Mouse (Mus musculus): ENCODE measurements at regions not wholly inside any gene's neighbourhood (a gene's known extent, or its start where the extent isn't known, plus 50 kb on each side); places are given as distances from the start of the nearest gene placed in this dataset.

DNA sequence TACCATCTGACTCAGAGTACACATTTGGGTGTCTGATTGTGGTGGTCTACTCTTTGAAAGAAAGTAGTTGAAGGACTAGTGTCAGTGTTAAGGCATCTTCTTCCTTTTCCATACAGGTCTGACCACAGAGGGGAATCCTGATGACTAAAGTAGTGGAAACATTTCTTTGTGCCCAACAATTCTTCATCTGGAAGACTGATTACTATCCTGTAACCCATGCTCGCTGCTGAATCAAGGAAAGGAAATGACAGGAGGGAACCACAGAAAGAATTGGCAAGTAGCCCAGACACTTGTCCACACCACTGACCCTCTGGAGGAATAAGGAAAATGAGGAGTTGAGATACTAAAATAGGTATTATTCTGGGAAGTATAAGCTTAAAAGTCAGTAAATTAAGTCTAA lies 162.3 kb downstream of the 4933402N22Rik start:
- no peaks in the 10 kb centered on the region for H3K36me3 ChIP-seq (ENCODE audit: control insufficient read depth, insufficient read depth, low read length)
- no peaks in the 10 kb centered on the region for H3K27me3 ChIP-seq (replicated peaks; ENCODE audit: control insufficient read depth, insufficient read depth, low read length)
- no peak overlapping the region for H3K9ac ChIP-seq (ENCODE audit: low read length)
- no peak for DNase-seq (ENCODE audit: low spot score)
- no peak overlapping the region for H3K27ac ChIP-seq (ENCODE audit: low read depth)
- no peaks in the 10 kb centered on the region for H3K9me3 ChIP-seq (ENCODE audit: control insufficient read depth, low read length)
- no peak overlapping the region for H3K4me2 ChIP-seq (ENCODE audit: low read length)
- H3K4me1 ChIP-seq (replicated peaks; ENCODE audit: control insufficient read depth, insufficient read depth, low read length): no peaks in the 10 kb centered on the region
- no peak for ATAC-seq (replicated peaks; ENCODE audit: low FRiP score, low TSS enrichment, low read depth)
- no peak overlapping the region for H3K4me3 ChIP-seq (ENCODE audit: low read depth, low read length)
- WGBS: 46% methylated on average over 1 of the region's 1 CpGs

DNA sequence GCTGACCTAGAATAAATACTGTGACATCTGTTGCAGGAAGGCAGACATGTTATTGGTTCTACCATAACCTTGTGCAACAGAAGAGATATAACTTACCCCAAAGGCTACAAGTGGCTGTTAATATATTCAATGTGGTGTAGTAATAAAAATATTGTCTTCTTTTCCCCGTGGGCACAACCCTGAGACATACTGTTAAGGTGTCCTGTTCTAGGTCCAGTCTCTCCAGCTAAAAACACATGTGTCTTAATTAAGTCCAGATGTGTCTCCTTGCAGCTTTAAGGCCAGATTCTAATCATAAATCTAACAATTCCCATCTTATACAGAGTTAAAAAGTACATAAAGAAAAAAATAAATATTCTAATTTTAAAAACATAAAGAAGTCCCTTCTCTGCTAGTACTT lies 175.8 kb downstream of the 4933402N22Rik start:
- Histone ChIP-seq H3K36me3 (ENCODE audit: control insufficient read depth, insufficient read depth, low read length) (no peaks in the 10 kb centered on the region), H3K27me3 (replicated peaks; ENCODE audit: control insufficient read depth, insufficient read depth, low read length) (no peaks in the 10 kb centered on the region), H3K9ac (ENCODE audit: low read length) (no peak overlapping the region), H3K4me1 (replicated peaks; ENCODE audit: control insufficient read depth, insufficient read depth, low read length) (no peaks in the 10 kb centered on the region), H3K27ac (ENCODE audit: low read depth) (no peak overlapping the region), H3K4me2 (ENCODE audit: low read length) (no peak overlapping the region), H3K9me3 (ENCODE audit: control insufficient read depth, low read length) (no peaks in the 10 kb centered on the region), H3K4me3 (ENCODE audit: low read depth, low read length) (no peak overlapping the region)
- no peak for DNase-seq (ENCODE audit: low spot score)
- no peak for ATAC-seq (replicated peaks; ENCODE audit: low FRiP score, low TSS enrichment, low read depth)
- 74% methylated on average over 1 of the region's 1 CpGs for WGBS

DNA sequence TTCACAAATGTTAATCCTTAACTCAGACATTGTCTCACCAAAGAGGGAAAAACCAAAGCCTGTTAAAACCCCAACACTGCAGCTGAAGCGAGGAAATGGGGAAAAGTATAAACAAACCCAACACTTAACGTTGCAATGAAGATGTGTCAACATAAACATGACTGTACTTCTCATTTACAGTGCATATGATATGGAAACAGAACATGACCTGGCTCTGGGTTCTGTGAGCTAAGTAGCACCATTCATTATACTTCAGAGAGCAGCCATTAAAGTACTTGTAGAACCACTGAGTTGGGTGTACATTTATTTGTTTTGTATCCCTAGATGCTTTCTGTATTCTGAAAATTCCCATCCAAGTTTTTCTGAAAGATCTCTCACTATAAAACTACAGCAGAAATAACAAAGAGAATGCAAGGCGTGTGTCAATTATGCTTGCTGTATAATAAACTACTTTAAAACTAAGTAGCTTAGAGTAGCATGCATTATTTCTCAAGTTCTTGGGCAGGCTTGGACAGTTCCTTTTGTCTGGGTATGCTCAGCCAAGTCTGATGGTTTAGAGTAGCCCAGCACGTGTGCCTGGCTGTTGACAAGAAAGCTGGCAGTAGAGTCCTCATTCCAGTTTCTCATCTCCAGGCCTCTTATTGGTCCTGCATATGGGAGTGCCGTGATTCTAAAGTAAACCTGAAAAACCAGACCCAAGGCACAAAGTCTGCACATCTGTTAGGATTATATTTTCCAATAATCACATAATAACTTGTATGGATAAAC lies 198.9 kb downstream of the 4933402N22Rik start:
- ATAC-seq (replicated peaks; ENCODE audit: low FRiP score, low TSS enrichment, low read depth) (no peak), DNase-seq (ENCODE audit: low spot score) (no peak)
- Histone ChIP-seq H3K4me2 (ENCODE audit: low read length) (no peak overlapping the region), H3K4me1 (replicated peaks; ENCODE audit: control insufficient read depth, insufficient read depth, low read length) (no peaks in the 10 kb centered on the region), H3K4me3 (ENCODE audit: low read depth, low read length) (no peak overlapping the region), H3K27me3 (replicated peaks; ENCODE audit: control insufficient read depth, insufficient read depth, low read length) (no peaks in the 10 kb centered on the region), H3K9ac (ENCODE audit: low read length) (no peak overlapping the region), H3K36me3 (ENCODE audit: control insufficient read depth, insufficient read depth, low read length) (no peaks in the 10 kb centered on the region), H3K27ac (ENCODE audit: low read depth) (no peak overlapping the region), H3K9me3 (ENCODE audit: control insufficient read depth, low read length) (no peaks in the 10 kb centered on the region)
- WGBS: 41% methylated on average over 5 of the region's 5 CpGs

DNA sequence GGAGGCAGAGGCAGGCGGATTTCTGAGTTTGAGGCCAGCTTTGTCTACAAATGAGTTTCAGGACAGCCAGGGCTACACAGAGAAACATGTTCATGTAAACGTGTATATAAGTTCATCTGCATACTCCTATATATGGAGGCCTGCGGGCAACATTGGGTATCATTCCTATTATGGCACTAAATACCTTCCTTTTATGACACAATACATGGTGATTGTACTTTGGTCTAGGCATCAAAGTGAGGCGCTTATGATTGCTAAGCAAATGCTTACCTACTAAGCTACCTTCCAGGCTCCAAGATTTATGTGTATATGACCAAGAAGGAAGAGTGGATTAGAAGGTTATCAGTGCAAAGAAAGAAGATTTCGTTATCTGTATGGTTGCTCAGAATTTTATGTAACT lies 207.1 kb downstream of the 4933402N22Rik start:
- H3K4me3 ChIP-seq (ENCODE audit: low read depth, low read length): no peak overlapping the region
- H3K27ac ChIP-seq (ENCODE audit: low read depth): no peak overlapping the region
- WGBS: 76% methylated on average over 5 of the region's 5 CpGs
- no peak for ATAC-seq (replicated peaks; ENCODE audit: low FRiP score, low TSS enrichment, low read depth)
- H3K4me2 ChIP-seq (ENCODE audit: low read length): no peak overlapping the region
- H3K36me3 ChIP-seq (ENCODE audit: control insufficient read depth, insufficient read depth, low read length): no peaks in the 10 kb centered on the region
- DNase-seq (ENCODE audit: low spot score): no peak
- no peaks in the 10 kb centered on the region for H3K27me3 ChIP-seq (replicated peaks; ENCODE audit: control insufficient read depth, insufficient read depth, low read length)
- H3K4me1 ChIP-seq (replicated peaks; ENCODE audit: control insufficient read depth, insufficient read depth, low read length): no peaks in the 10 kb centered on the region
- no peak overlapping the region for H3K9ac ChIP-seq (ENCODE audit: low read length)
- H3K9me3 ChIP-seq (ENCODE audit: control insufficient read depth, low read length): no peaks in the 10 kb centered on the region

DNA sequence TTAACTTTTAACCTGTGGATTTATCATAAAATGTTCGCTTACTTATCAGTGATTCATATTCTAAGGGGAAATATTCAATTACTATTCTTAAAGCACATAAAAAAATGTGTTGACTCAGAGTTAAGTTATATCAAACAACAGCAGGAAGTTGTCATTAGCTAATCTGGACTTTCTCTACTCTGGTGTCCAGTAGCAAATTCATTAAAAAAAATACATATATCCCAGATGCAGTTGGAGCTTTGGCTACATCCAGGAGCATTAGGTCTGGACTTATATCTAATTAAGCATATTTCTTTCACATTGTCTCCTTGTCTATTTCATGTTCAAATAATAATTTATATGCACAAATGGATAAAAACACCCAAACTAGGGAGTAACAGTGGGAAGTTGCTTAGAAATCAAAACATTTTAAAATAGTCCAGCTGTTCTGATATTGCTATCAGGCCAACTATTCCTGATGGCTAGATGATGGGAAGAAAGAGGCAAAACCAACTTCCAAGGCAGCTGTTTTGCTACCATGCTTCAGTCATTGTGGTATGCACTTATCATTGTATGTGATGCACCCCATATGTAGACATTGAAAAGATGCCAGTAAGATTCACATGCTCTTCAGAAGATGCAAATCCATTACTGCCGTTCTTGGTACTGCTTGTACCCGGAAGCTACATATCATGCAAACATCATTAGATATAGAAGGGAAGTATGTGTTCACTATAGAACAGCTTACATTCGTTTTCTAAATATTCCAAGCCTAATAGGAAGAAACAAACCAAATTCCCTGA lies 209.8 kb downstream of the 4933402N22Rik start:
- WGBS: 62% methylated on average over 4 of the region's 4 CpGs
- Histone ChIP-seq H3K27me3 (replicated peaks; ENCODE audit: control insufficient read depth, insufficient read depth, low read length) (no peaks in the 10 kb centered on the region), H3K27ac (ENCODE audit: low read depth) (no peak overlapping the region), H3K36me3 (ENCODE audit: control insufficient read depth, insufficient read depth, low read length) (no peaks in the 10 kb centered on the region), H3K9me3 (ENCODE audit: control insufficient read depth, low read length) (no peaks in the 10 kb centered on the region), H3K4me1 (replicated peaks; ENCODE audit: control insufficient read depth, insufficient read depth, low read length) (no peaks in the 10 kb centered on the region), H3K9ac (ENCODE audit: low read length) (no peak overlapping the region), H3K4me3 (ENCODE audit: low read depth, low read length) (no peak overlapping the region), H3K4me2 (ENCODE audit: low read length) (no peak overlapping the region)
- DNase-seq (ENCODE audit: low spot score): no peak
- ATAC-seq (replicated peaks; ENCODE audit: low FRiP score, low TSS enrichment, low read depth): no peak

DNA sequence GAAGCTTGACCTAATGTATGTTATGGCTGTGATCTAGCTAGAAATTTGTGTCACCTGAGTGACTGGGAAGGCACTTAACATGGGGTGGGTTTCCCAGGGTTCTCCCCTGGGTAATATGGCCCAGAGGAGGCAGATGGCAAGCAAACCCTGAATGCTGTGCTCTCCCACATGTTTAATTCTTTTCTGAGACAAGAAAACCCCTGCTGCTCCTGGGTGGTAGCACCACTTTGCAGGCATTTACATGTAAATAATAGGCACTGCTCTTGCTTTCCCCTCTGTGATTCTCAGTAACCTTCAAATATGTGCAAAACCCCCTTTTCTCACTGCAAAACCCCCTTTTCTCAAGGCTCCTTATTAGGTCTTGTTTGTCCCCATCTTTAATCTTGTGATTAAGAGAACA lies 221.1 kb downstream of the 4933402N22Rik start:
- Histone ChIP-seq H3K27ac (ENCODE audit: low read depth) (no peak overlapping the region), H3K4me1 (replicated peaks; ENCODE audit: control insufficient read depth, insufficient read depth, low read length) (no peaks in the 10 kb centered on the region), H3K4me3 (ENCODE audit: low read depth, low read length) (no peak overlapping the region), H3K4me2 (ENCODE audit: low read length) (no peak overlapping the region), H3K9me3 (ENCODE audit: control insufficient read depth, low read length) (no peaks in the 10 kb centered on the region), H3K36me3 (ENCODE audit: control insufficient read depth, insufficient read depth, low read length) (no peaks in the 10 kb centered on the region), H3K9ac (ENCODE audit: low read length) (no peak overlapping the region), H3K27me3 (replicated peaks; ENCODE audit: control insufficient read depth, insufficient read depth, low read length) (no peaks in the 10 kb centered on the region)
- DNase-seq (ENCODE audit: low spot score) (no peak), ATAC-seq (replicated peaks; ENCODE audit: low FRiP score, low TSS enrichment, low read depth) (no peak)

DNA sequence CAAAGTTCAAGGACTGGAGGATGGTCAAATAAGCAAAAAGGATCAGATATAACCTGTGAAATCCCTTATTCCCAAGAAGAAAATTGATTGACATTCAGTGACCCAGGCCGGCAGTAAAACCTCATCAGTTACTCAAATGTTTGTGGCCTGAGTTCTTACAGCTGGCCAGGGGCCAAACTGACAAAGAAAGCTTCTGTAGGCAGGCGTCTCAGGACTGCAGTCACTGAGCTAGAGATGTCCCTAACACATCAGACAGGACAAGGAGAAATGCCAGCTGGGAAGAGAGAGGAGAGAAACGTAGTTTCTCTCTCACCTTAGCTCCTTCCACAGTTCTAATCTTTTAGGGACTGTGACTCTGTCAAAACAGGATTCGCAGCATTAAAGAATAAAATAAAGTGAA lies 229.9 kb upstream of the Sema3d start:
- WGBS: 38% methylated on average over 4 of the region's 4 CpGs
- no peak for ATAC-seq (replicated peaks; ENCODE audit: low FRiP score, low TSS enrichment, low read depth)
- Histone ChIP-seq H3K36me3 (ENCODE audit: control insufficient read depth, insufficient read depth, low read length) (no peaks in the 10 kb centered on the region), H3K27ac (ENCODE audit: low read depth) (no peak overlapping the region), H3K9ac (ENCODE audit: low read length) (no peak overlapping the region), H3K9me3 (ENCODE audit: control insufficient read depth, low read length) (no peaks in the 10 kb centered on the region), H3K4me2 (ENCODE audit: low read length) (no peak overlapping the region), H3K4me1 (replicated peaks; ENCODE audit: control insufficient read depth, insufficient read depth, low read length) (no peaks in the 10 kb centered on the region), H3K27me3 (replicated peaks; ENCODE audit: control insufficient read depth, insufficient read depth, low read length) (no peaks in the 10 kb centered on the region), H3K4me3 (ENCODE audit: low read depth, low read length) (no peak overlapping the region)
- no peak for DNase-seq (ENCODE audit: low spot score)

DNA sequence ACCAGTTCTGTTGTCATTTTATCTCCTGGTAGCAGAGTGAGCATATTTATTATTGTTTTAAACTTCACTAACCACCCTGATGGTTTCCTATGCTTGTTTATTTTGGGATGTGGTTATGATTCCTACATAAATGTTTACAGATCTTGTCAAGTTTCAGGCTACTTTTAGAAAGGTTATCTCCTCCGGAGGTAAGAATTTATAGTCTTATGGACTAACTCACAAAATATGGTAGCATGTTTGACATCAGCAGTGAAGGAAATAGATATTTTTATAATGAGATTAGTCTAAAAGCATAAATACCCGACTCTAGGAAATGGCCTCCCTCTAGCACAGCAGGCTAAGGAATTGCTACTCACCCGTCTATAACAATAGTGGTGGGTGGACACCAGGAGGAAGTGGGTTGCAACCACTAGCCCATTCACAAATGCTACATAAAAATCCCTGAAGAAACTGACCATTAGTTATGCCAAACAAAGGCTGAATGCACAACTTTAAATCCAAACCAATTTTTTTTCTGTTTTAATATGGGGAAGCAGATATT lies 228.6 kb upstream of the Sema3d start:
- no peak overlapping the region for H3K4me2 ChIP-seq (ENCODE audit: low read length)
- no peaks in the 10 kb centered on the region for H3K9me3 ChIP-seq (ENCODE audit: control insufficient read depth, low read length)
- DNase-seq (ENCODE audit: low spot score): no peak
- no peaks in the 10 kb centered on the region for H3K4me1 ChIP-seq (replicated peaks; ENCODE audit: control insufficient read depth, insufficient read depth, low read length)
- ATAC-seq (replicated peaks; ENCODE audit: low FRiP score, low TSS enrichment, low read depth): no peak
- no peak overlapping the region for H3K4me3 ChIP-seq (ENCODE audit: low read depth, low read length)
- H3K9ac ChIP-seq (ENCODE audit: low read length): no peak overlapping the region
- no peak overlapping the region for H3K27ac ChIP-seq (ENCODE audit: low read depth)
- 43% methylated on average over 3 of the region's 3 CpGs for WGBS
- H3K27me3 ChIP-seq (replicated peaks; ENCODE audit: control insufficient read depth, insufficient read depth, low read length): no peaks in the 10 kb centered on the region
- no peaks in the 10 kb centered on the region for H3K36me3 ChIP-seq (ENCODE audit: control insufficient read depth, insufficient read depth, low read length)

Measured in intestine, embryonic 14.5 days (tissue).